Mouse (Mus musculus) forebrain, embryonic 16.5 days (tissue): ENCODE results near the gene 0610010F05Rik. TPM values are rescaled to one million over a fixed set of nuclear protein-coding genes. Genes with fewer than 3 reads are reported as not detected.

ENCODE experiments used
- ATAC-seq: fragments of 200-750 bp; cut with Nextera tagmentation; 2 replicates; pipeline ENCODE4 v1.8.0; 2017; ENCODE audit warnings: mild to moderate bottlenecking, moderate library complexity
- H3K27ac ChIP-seq: fragments of 300-500 bp; sonication (generic); 2 replicates; pipeline ENCODE4 v1.5.1; 2014; ENCODE audit warnings: low read length, control low read depth
- H3K27me3 ChIP-seq: fragments of 300-500 bp; sonication (generic); replicated peaks from 2 replicates; pipeline ENCODE4 v1.6.1; 2014; ENCODE audit warnings: low read length; ENCODE audit not compliant: control insufficient read depth, insufficient read depth
- H3K36me3 ChIP-seq: fragments of 300-500 bp; sonication (generic); 2 replicates; pipeline ENCODE4 v1.6.1; 2014; ENCODE audit not compliant: control insufficient read depth, insufficient read depth
- H3K4me1 ChIP-seq: fragments of 300-500 bp; sonication (generic); replicated peaks from 2 replicates; pipeline ENCODE4 v1.6.1; 2014; ENCODE audit warnings: low read length; ENCODE audit not compliant: control insufficient read depth, insufficient read depth
- H3K4me2 ChIP-seq: fragments of 300-500 bp; sonication (generic); 2 replicates; pipeline ENCODE4 v1.6.1; 2014; ENCODE audit warnings: mild to moderate bottlenecking, low read length, control low read depth
- H3K4me3 ChIP-seq: fragments of 300-500 bp; sonication (generic); replicated peaks from 2 replicates; pipeline ENCODE4 v1.5.1; 2014; ENCODE audit warnings: mild to moderate bottlenecking, low read length, control low read depth
- H3K9ac ChIP-seq: fragments of 300-500 bp; sonication (generic); replicated peaks from 2 replicates; pipeline ENCODE4 v1.6.1; 2014; ENCODE audit warnings: low read depth, low read length, control low read depth
- H3K9me3 ChIP-seq: fragments of 300-500 bp; sonication (generic); 2 replicates; pipeline ENCODE4 v1.6.1; 2016; ENCODE audit warnings: low read length; ENCODE audit not compliant: control insufficient read depth
- WGBS: fragments of 180-500 bp; shearing (Covaris S2); extraction: QIAGEN DNeasy Blood & Tissue Kit; methylation state at CpG from one replicate; pipeline ENCODE4 v1.1.7; 2014; 5-methylcytosine and 5-hydroxymethylcytosine counted together
- polyA plus RNA-seq: library from polyadenylated mRNA; unstranded; fragments of >200 nt; fragmentation: Nextera tagmentation; extraction: Ambion mirVana; gene quantifications from 2 replicates; pipeline ENCODE4 v1.2.1, GENCODE M21; 2015

Gene 0610010F05Rik
- polyA plus RNA-seq, result 137 and 152 TPM in 2 replicates

DNA sequence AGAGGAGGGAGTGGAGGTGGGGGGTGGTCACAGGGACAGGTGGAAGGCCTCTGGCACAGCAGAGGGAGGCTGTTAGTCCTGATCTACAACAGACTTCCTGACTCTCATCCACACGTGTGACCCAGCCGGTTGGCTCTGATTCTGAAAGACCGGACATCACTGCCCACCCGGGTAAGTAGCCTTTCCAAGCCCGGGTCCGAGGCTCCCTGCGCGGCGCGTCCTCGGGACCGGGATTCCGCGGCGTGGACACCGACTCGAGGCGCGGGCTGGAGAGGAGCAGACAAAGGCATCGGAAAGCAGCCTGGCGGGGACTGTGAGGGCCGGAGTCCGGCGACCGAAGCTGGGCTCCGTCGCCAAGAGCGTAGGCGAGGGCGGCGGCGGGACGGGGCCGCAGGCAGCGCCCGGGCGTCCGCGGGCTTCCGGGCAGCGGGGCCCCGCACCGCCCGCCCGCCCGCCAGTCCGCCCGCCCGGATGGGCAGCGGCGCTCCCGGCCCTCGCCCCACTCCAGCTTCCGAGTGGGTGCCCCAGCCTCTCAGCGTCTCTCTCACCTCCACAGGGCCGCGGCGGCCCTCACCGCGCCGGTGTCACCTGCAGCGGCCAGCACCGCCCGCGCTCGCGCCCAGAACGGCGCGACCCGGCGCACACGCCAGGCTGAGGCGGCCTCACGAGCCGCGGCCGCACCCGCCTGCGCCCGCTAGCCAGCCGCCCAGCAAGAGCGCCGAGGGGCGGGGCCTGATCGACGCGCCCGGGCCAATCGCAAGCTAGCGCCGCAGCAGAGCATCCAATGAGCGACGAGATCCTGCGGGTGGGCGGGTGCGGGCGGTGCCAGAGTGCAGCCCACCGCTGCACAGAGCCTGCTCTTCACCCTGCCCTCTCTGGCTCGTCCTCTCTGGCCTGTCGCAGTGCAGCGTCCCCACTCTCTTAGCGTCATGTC lies at the start of gene 0610010F05Rik:
Gene 0610010F05Rik (minus strand): TSS at position 695 of the 934 bp plus-strand sequence.
- under 1% methylated on average over 77 of the region's 103 CpGs for WGBS
- Histone ChIP-seq H3K4me3 (peak within 1 kb of the TSS; percentile 50), H3K9ac (peak within 1 kb of the TSS; percentile 96), H3K9me3 (no peaks in the 10 kb centered on the region), H3K27me3 (no peaks in the 10 kb centered on the region), H3K4me2 (peak within 1 kb of the TSS; percentile 72), H3K36me3 (peaks cover 4% of the 10 kb centered on the region; the same call in 1 of the 2 replicates), H3K4me1 (peaks cover 17% of the 10 kb centered on the region), H3K27ac (peak within 1 kb of the TSS; percentile 88)
- ATAC-seq, result peak; percentile 100

DNA sequence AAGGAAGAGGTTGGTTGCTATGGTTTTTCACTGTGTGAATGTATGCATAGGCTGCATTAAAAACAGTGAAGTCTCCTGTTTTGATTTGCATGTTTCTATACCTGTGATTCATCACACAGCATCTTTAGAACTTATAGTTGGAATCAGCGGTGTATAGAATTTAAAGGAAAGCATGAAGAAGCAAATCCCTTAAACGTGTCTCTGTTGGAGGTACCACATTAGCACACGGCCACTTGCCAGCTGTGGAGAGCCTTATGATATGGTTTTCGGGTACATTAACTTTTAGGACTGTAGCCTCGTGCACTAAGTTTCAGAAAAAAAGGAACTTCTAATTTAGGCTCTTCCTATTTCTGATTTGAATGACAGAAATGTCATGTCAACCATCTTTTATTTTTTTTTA lies 49.1 kb upstream of the 0610010F05Rik start:
- peaks cover 3% of the 10 kb centered on the region; the same call in 1 of the 2 replicates for H3K36me3 ChIP-seq
- no peak overlapping the region for H3K27ac ChIP-seq
- H3K9me3 ChIP-seq, result no peaks in the 10 kb centered on the region
- H3K4me1 ChIP-seq, result no peaks in the 10 kb centered on the region
- H3K4me2 ChIP-seq, result no peak overlapping the region
- H3K9ac ChIP-seq, result no peak overlapping the region
- no peak for ATAC-seq
- H3K4me3 ChIP-seq, result no peak overlapping the region
- WGBS, result 86% methylated on average over 5 of the region's 5 CpGs
- no peaks in the 10 kb centered on the region for H3K27me3 ChIP-seq

DNA sequence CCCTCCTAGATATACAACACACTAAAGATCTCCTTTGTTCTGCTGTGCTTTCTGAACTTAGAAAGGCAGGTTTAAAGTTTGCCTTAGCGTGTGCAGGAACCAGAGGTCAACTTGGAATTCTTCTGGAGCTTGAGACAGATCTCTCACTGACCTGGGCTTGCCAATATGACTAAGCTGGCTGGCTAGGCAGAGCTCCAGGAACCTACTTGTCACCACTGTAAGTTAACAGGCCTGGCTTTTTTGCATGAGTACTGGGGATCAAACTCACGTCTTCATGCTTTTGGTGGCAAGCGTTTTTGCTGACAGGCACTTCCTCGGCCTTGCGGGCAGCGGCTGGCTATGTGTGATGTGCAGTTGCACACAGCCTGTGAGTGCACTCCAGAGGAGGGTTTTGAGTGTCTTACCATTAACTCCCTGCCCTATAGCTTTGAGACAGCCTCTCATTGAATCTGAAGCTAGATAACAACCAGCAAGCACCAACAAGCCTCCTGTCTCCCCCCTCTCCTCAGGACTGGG lies 47.1 kb upstream of the 0610010F05Rik start:
- H3K4me2 ChIP-seq, result no peak overlapping the region
- H3K27ac ChIP-seq, result no peak overlapping the region
- H3K9ac ChIP-seq, result no peak overlapping the region
- H3K36me3 ChIP-seq, result peaks cover 6% of the 10 kb centered on the region
- H3K4me1 ChIP-seq, result no peaks in the 10 kb centered on the region
- ATAC-seq, result no peak
- 85% methylated on average over 6 of the region's 6 CpGs for WGBS
- no peaks in the 10 kb centered on the region for H3K27me3 ChIP-seq
- no peak overlapping the region for H3K4me3 ChIP-seq
- no peaks in the 10 kb centered on the region for H3K9me3 ChIP-seq

- Histone ChIP-seq H3K27me3 (no peaks in the 10 kb centered on the region), H3K4me2 (no peak overlapping the region), H3K9ac (no peak overlapping the region), H3K36me3 (peaks cover 6% of the 10 kb centered on the region), H3K27ac (no peak overlapping the region), H3K4me3 (no peak overlapping the region), H3K9me3 (no peaks in the 10 kb centered on the region), H3K4me1 (no peaks in the 10 kb centered on the region)
- WGBS, result 52% methylated on average over 3 of the region's 3 CpGs
- ATAC-seq, result no peak
Observed at GRCm38 (mm10) chr11:23679044-23679642, 45.7 kb upstream of the 0610010F05Rik start.

DNA sequence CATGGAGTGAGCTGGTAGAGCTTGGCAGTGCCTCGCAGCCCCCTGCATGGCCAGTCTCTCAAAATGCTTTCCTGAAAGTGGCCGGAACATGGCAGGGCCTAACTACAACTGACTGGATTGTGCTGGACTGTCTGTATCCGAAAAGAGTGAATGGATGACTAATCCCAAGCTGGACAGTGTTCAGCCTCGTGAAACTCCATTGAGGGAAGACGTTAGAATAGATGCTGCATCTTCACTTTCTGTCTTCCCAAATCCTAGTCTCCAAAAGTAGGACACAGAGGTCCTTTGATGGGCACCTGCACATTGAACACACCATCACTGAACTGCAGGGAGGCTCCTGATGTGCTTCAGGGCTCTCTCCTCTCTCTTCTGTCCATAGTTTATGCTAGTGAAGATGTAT lies 42.7 kb upstream of the 0610010F05Rik start:
- ATAC-seq, result no peak

DNA sequence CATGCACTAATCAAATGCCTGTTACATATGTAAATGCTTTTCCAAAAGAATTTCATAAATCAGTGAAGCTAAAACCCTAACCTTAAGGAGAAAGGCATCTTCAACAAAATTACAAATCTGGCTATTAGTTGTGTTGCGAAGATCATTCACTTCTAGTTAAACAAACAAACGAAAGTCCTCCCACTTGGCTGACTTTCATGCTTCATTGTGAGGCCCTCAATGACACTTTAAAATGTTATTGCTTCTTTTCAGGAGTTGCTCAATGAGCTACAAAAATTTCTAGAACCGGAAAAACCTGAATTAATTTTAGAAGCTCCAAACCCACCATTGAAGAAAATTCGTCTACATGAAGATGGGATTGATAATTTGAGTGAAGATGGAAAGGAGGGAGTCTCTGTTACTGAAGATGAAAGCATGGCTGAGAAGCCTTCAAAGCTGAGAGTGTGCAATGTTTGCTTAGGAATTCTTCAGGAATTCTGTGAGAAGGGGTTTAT lies 38.9 kb upstream of the 0610010F05Rik start:
- WGBS, result 90% methylated on average over 4 of the region's 4 CpGs
- H3K4me3 ChIP-seq, result no peak overlapping the region
- H3K36me3 ChIP-seq, result peaks cover 16% of the 10 kb centered on the region
- no peak overlapping the region for H3K27ac ChIP-seq
- H3K4me1 ChIP-seq, result peaks cover 3% of the 10 kb centered on the region
- no peak overlapping the region for H3K4me2 ChIP-seq
- no peaks in the 10 kb centered on the region for H3K9me3 ChIP-seq
- ATAC-seq, result no peak
- no peak overlapping the region for H3K9ac ChIP-seq
- no peaks in the 10 kb centered on the region for H3K27me3 ChIP-seq

More for the DNA sequence above, 42.7 kb upstream of the 0610010F05Rik start:
- peaks cover 16% of the 10 kb centered on the region for H3K36me3 ChIP-seq
- H3K9me3 ChIP-seq, result no peaks in the 10 kb centered on the region
- H3K9ac ChIP-seq, result no peak overlapping the region
- no peak overlapping the region for H3K4me3 ChIP-seq
- no peaks in the 10 kb centered on the region for H3K27me3 ChIP-seq
- H3K4me2 ChIP-seq, result no peak overlapping the region
- no peaks in the 10 kb centered on the region for H3K4me1 ChIP-seq
- no peak overlapping the region for H3K27ac ChIP-seq
- 90% methylated on average over 5 of the region's 5 CpGs for WGBS

DNA sequence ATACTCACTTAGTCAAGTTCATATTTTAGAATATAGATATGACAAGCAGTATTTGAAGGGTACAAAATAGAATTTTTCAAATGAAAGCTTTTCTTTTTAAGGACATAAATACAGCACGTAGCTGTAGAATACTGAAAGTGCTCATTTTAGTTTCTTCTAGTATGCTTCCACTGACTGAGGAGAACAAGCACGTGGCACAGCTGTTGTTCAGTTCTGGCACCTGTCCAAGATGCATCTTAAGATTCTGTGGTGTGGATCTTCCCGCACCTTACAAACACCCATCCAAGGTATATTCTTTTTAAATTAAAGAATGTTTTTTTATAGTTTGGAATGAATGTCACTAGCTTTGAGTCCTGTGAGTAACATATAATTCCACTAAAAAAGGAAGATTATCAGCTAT lies 33.7 kb upstream of the 0610010F05Rik start:
- Histone ChIP-seq H3K9ac (no peak overlapping the region), H3K27me3 (no peaks in the 10 kb centered on the region), H3K4me1 (peaks cover 16% of the 10 kb centered on the region), H3K9me3 (no peaks in the 10 kb centered on the region), H3K4me2 (peak overlapping the region; percentile 66), H3K36me3 (no peaks in the 10 kb centered on the region), H3K27ac (no peak overlapping the region), H3K4me3 (no peak overlapping the region)
- 16% methylated on average over 3 of the region's 3 CpGs for WGBS
- ATAC-seq, result no peak

- peak overlapping the region; percentile 66 for H3K4me2 ChIP-seq
- H3K9ac ChIP-seq, result peak overlapping the region; percentile 85
- ATAC-seq, result no peak
- no peaks in the 10 kb centered on the region for H3K9me3 ChIP-seq
- peak overlapping the region; percentile 90 for H3K27ac ChIP-seq
- no peaks in the 10 kb centered on the region for H3K36me3 ChIP-seq
- no peaks in the 10 kb centered on the region for H3K27me3 ChIP-seq
- peak overlapping the region; percentile 65 for H3K4me3 ChIP-seq
- H3K4me1 ChIP-seq, result peaks cover 16% of the 10 kb centered on the region
- WGBS, result 5% methylated on average over 5 of the region's 5 CpGs
Observed at GRCm38 (mm10) chr11:23666526-23666925, 33.1 kb upstream of the 0610010F05Rik start.
